Mouse (Mus musculus) E14TG2a.4 (cell line): ENCODE measurements around the gene Mettl24.

Source experiments
- H3K27me3 ChIP-seq: 2 replicates; pipeline ENCODE4 v1.6.1; 2014; ENCODE audit warnings: low read length, control low read depth; ENCODE audit not compliant: insufficient read depth
- H3K36me3 ChIP-seq: 2 replicates; pipeline ENCODE4 v1.6.1; 2014; ENCODE audit warnings: low read length, control low read depth; ENCODE audit not compliant: insufficient read depth
- H3K4me1 ChIP-seq: replicated peaks from 2 replicates; pipeline ENCODE4 v1.6.1; 2014; ENCODE audit warnings: low read depth, low read length, control low read depth
- H3K4me3 ChIP-seq: replicated peaks from 2 replicates; pipeline ENCODE4 v1.5.1; 2014; ENCODE audit warnings: mild to moderate bottlenecking, low read length
- H3K9me3 ChIP-seq: 2 replicates; pipeline ENCODE4 v1.6.1; 2014; ENCODE audit warnings: low read length, control low read depth
- CTCF ChIP-seq: conservative IDR thresholded peaks from 2 replicates; pipeline ENCODE4 v1.5.1; 2014; ENCODE audit warnings: low read length
- NANOG ChIP-seq: IDR thresholded peaks from 2 replicates; pipeline ENCODE4 v1.6.1; 2014; ENCODE audit warnings: borderline replicate concordance, low read length, mixed read lengths
- POU5F1 ChIP-seq: IDR thresholded peaks from 2 replicates; pipeline ENCODE4 v1.6.1; 2014; ENCODE audit warnings: low read length, borderline replicate concordance

The Mettl24 gene

DNA sequence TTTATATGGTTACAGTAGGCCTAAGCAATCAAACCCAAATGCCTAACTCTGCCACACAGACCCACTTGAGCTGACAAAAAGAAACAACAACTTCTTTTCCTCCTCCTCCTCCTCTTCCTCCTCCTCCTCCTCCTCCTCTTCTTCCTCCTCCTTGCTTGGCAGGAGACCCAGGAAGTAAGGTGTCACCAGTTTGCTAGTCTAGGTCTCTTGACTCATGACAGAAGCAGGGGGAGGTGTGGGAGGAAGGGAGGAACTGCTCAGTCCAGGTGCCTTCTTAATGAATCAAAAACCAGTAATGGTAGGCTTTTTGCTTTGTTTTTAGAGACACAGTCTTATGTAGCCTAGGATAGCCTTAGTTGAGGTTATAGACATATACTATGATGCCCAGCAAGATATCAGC, 168.1 kb downstream of the Mettl24 start:
- TF ChIP-seq NANOG (no peak), CTCF (no peak), POU5F1 (no peak)
- no peaks in the 10 kb centered on the region for H3K4me1 ChIP-seq
- no peak overlapping the region for H3K4me3 ChIP-seq
- H3K9me3 ChIP-seq, result peaks cover 20% of the 10 kb centered on the region
- H3K36me3 ChIP-seq, result peaks cover 65% of the 10 kb centered on the region
- H3K27me3 ChIP-seq, result no peaks in the 10 kb centered on the region

- TF ChIP-seq NANOG (no peak), CTCF (no peak), POU5F1 (no peak)
- Histone ChIP-seq H3K4me3 (no peak overlapping the region), H3K27me3 (no peaks in the 10 kb centered on the region), H3K9me3 (peaks cover 20% of the 10 kb centered on the region), H3K4me1 (no peaks in the 10 kb centered on the region), H3K36me3 (peaks cover 36% of the 10 kb centered on the region)
These were observed 172.5 kb downstream of the Mettl24 start for GRCm38 (mm10) chr10:40855616-40856015.

DNA sequence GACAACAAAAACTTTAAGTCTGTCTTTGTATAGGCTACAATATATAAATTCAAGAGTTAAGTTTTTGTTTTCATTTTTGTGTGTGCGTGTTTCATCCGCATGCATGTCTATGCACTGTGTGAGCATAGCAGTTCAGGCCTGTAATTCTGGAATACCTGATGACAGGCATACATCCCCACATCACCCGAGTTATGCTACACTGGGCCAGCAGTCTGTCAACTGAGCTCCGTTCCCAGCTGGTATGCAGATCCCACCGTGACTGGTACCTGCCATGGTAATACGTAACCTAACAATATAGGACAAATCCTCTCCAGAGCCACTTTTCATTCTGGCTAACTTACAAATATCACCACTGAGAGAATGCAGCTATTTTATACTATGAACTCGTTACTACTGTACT, 173.6 kb downstream of the Mettl24 start:
- no peak for TF ChIP-seq POU5F1
- TF ChIP-seq NANOG, result no peak
- TF ChIP-seq CTCF, result no peak
- H3K9me3 ChIP-seq, result peaks cover 18% of the 10 kb centered on the region
- H3K36me3 ChIP-seq, result peaks cover 35% of the 10 kb centered on the region
- no peaks in the 10 kb centered on the region for H3K27me3 ChIP-seq
- no peaks in the 10 kb centered on the region for H3K4me1 ChIP-seq
- H3K4me3 ChIP-seq, result no peak overlapping the region

- H3K36me3 ChIP-seq, result peaks cover 27% of the 10 kb centered on the region
- no peaks in the 10 kb centered on the region for H3K4me1 ChIP-seq
- H3K9me3 ChIP-seq, result peaks cover 9% of the 10 kb centered on the region
- H3K27me3 ChIP-seq, result no peaks in the 10 kb centered on the region
- no peak overlapping the region for H3K4me3 ChIP-seq
- TF ChIP-seq CTCF (no peak), POU5F1 (no peak), NANOG (no peak)
These were observed 174.5 kb downstream of the Mettl24 start for GRCm38 (mm10) chr10:40857599-40857998.
